Mouse (Mus musculus): ENCODE data around the gene Tsc22d3.

DNA sequence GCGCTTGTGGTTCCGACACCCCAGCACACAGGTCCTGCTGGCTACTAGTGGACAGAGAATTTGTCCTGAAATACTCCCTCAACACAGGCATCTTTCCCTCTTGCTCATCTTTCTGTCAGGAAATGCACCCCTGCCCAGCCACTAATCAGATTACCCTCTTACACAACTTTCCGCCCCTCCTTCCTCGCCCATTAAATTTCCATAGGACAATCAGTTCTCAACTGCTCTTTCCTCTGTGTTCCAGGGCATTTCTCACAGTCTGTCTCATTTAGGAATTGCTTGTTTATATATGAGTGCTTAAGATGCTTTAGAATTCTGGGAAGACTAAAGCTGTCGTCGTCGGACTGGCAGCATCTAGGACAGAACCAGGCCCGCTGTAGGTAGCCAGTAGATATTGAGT lies 82.1 kb downstream of the Tsc22d3 start:
- no peak for TF ChIP-seq CTCF (IDR thresholded peaks at IDR 0.05; ENCODE audit: borderline replicate concordance, extremely low read depth, insufficient read depth, insufficient read length)
- no peak for TF ChIP-seq POLR2A (IDR thresholded peaks at IDR 0.05; ENCODE audit: borderline replicate concordance, extremely low read depth, insufficient read depth, insufficient read length, poor library complexity, severe bottlenecking)
